Mouse (Mus musculus): ENCODE measurements at regions not wholly inside any gene's neighbourhood (a gene's known extent, or its start where the extent isn't known, plus 50 kb on each side); places are given as distances from the start of the nearest gene placed in this dataset.

GRCm38 (mm10) chrX:11825948-11826347 lies 334.2 kb downstream of the Bcor start:
- DNase-seq (ENCODE audit: low read depth) = no peak
- TF ChIP-seq POLR2A (IDR thresholded peaks at IDR 0.05; ENCODE audit: borderline replicate concordance, extremely low read depth, insufficient read depth, insufficient read length, poor library complexity, severe bottlenecking) (no peak), CTCF (IDR thresholded peaks at IDR 0.05; ENCODE audit: borderline replicate concordance, extremely low read depth, insufficient read depth, insufficient read length) (no peak)

GRCm38 (mm10) chrX:11826737-11827408 lies 333.3 kb downstream of the Bcor start:
- TF ChIP-seq POLR2A (IDR thresholded peaks at IDR 0.05; ENCODE audit: borderline replicate concordance, extremely low read depth, insufficient read depth, insufficient read length, poor library complexity, severe bottlenecking) (no peak), CTCF (IDR thresholded peaks at IDR 0.05; ENCODE audit: borderline replicate concordance, extremely low read depth, insufficient read depth, insufficient read length) (no peak)
- peak; percentile 85 for DNase-seq (ENCODE audit: low read depth)

- DNase-seq (ENCODE audit: low read depth) = no peak
- TF ChIP-seq POLR2A (IDR thresholded peaks at IDR 0.05; ENCODE audit: borderline replicate concordance, extremely low read depth, insufficient read depth, insufficient read length, poor library complexity, severe bottlenecking) = no peak
- no peak for TF ChIP-seq CTCF (IDR thresholded peaks at IDR 0.05; ENCODE audit: borderline replicate concordance, extremely low read depth, insufficient read depth, insufficient read length)
Observed at GRCm38 (mm10) chrX:11829411-11830002, 330.6 kb downstream of the Bcor start.

GRCm38 (mm10) chrX:11837566-11837965 lies 322.6 kb downstream of the Bcor start:
- TF ChIP-seq CTCF (IDR thresholded peaks at IDR 0.05; ENCODE audit: borderline replicate concordance, extremely low read depth, insufficient read depth, insufficient read length) = no peak
- no peak for TF ChIP-seq POLR2A (IDR thresholded peaks at IDR 0.05; ENCODE audit: borderline replicate concordance, extremely low read depth, insufficient read depth, insufficient read length, poor library complexity, severe bottlenecking)
- no peak for DNase-seq (ENCODE audit: low read depth)

DNA sequence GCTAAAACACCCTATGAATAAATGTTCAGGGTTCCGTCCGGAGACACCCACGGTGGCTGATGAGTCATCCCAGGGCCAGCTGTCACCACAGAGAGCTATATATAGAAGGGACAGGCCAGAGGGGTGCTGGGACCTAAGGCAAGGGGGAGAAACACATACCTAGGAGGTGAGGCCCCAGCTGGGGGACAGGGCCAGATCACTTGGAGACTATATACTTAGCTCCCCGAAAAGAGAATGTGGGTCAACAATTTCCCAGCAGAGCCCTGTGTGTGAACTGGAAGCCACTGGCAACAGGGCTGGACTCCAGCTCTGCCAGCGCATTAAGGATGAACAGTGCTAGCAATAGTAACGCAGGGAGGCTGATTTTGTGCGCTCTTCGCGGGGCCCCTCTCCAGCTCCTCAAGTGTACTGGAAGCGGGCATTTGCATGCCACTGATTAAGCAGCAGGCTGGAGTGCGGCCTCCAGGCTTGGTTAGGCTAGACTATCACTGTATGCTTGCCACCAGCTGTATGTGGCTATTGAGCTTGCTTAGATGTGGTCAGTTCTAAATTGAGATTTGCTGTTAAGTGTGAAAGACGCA lies 320.4 kb downstream of the Bcor start:
- DNase-seq (ENCODE audit: low read depth) = peak; percentile 56
- TF ChIP-seq CTCF (IDR thresholded peaks at IDR 0.05; ENCODE audit: borderline replicate concordance, extremely low read depth, insufficient read depth, insufficient read length) (no peak), POLR2A (IDR thresholded peaks at IDR 0.05; ENCODE audit: borderline replicate concordance, extremely low read depth, insufficient read depth, insufficient read length, poor library complexity, severe bottlenecking) (no peak)

GRCm38 (mm10) chrX:11840319-11841035 lies 319.7 kb downstream of the Bcor start:
- TF ChIP-seq CTCF (IDR thresholded peaks at IDR 0.05; ENCODE audit: borderline replicate concordance, extremely low read depth, insufficient read depth, insufficient read length) (no peak), POLR2A (IDR thresholded peaks at IDR 0.05; ENCODE audit: borderline replicate concordance, extremely low read depth, insufficient read depth, insufficient read length, poor library complexity, severe bottlenecking) (no peak)
- peak; percentile 33 for DNase-seq (ENCODE audit: low read depth)

GRCm38 (mm10) chrX:11845566-11845965 lies 314.6 kb downstream of the Bcor start:
- no peak for DNase-seq (ENCODE audit: low read depth)
- TF ChIP-seq CTCF (IDR thresholded peaks at IDR 0.05; ENCODE audit: borderline replicate concordance, extremely low read depth, insufficient read depth, insufficient read length) = no peak
- TF ChIP-seq POLR2A (IDR thresholded peaks at IDR 0.05; ENCODE audit: borderline replicate concordance, extremely low read depth, insufficient read depth, insufficient read length, poor library complexity, severe bottlenecking) = no peak

DNA sequence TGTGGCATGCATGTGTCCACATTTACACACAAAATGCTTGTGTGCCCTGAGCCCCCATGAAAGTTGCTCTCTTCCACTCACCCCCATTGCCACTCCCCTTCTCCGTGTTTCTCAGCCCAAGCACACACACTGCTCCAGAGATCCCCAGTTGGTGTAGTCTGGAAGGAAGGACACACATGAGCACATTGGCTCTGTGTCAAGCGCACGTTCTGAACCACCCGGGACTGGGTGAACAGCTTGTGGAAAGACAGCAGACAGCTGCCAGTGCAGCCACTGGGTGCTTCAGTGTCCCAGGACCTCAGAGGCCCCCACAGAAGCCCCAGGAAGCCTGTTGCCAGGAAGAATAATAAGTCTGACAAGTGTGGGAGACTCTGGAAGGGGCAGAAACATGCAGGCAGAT lies 304.2 kb downstream of the Bcor start:
- TF ChIP-seq CTCF (IDR thresholded peaks at IDR 0.05; ENCODE audit: borderline replicate concordance, extremely low read depth, insufficient read depth, insufficient read length) (no peak), POLR2A (IDR thresholded peaks at IDR 0.05; ENCODE audit: borderline replicate concordance, extremely low read depth, insufficient read depth, insufficient read length, poor library complexity, severe bottlenecking) (no peak)
- DNase-seq (ENCODE audit: low read depth) = peak; percentile 35

DNA sequence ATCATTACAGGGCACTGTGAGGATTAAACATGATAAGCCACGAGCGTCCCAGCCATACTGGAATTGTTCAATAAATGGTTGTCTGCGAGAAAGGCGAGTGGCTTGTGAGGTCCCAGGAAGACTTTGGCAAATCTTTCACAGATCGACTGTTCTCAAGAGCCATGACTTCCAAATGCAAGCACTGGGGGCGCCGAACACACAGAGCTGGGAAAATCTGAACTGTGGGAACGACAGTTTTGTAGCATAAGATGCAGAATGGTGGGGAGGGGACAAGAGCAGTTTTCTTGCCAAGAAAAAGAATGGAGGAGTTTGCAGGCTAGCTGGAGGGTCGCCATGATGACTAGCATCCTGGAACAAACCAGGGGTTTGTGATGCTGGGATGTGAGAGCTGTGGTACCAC lies 300.8 kb downstream of the Bcor start:
- TF ChIP-seq POLR2A (IDR thresholded peaks at IDR 0.05; ENCODE audit: borderline replicate concordance, extremely low read depth, insufficient read depth, insufficient read length, poor library complexity, severe bottlenecking) (no peak), CTCF (IDR thresholded peaks at IDR 0.05; ENCODE audit: borderline replicate concordance, extremely low read depth, insufficient read depth, insufficient read length) (peak; percentile 32; the same call in 1 of the 2 replicates)
- DNase-seq (ENCODE audit: low read depth) = peak; percentile 66

- DNase-seq (ENCODE audit: low read depth) = peak; percentile 61
- TF ChIP-seq CTCF (IDR thresholded peaks at IDR 0.05; ENCODE audit: borderline replicate concordance, extremely low read depth, insufficient read depth, insufficient read length) (no peak), POLR2A (IDR thresholded peaks at IDR 0.05; ENCODE audit: borderline replicate concordance, extremely low read depth, insufficient read depth, insufficient read length, poor library complexity, severe bottlenecking) (no peak)
Observed at GRCm38 (mm10) chrX:11861119-11861708, 298.9 kb downstream of the Bcor start.

DNA sequence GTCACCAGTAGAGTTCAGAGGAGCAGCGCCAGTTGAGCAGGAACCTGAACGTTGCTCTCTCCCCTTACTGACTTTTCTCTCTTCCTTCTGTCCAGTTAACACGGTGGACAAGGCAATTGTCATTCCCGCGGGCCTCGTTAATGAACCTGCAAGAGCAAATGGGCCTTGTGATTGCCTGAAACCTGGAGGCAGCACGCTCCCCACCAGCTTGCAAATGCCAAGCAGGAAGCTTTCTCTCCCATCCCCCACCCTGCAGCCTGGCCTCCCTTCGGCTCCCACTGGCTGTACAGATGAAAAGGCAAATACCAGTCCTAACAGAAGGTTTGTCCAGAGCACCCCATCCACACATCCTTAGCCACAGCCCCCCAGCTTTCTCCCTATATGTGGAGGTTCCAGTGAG lies 298.3 kb downstream of the Bcor start:
- TF ChIP-seq POLR2A (IDR thresholded peaks at IDR 0.05; ENCODE audit: borderline replicate concordance, extremely low read depth, insufficient read depth, insufficient read length, poor library complexity, severe bottlenecking) (no peak), CTCF (IDR thresholded peaks at IDR 0.05; ENCODE audit: borderline replicate concordance, extremely low read depth, insufficient read depth, insufficient read length) (no peak)
- peak; percentile 78 for DNase-seq (ENCODE audit: low read depth)
